Mouse (Mus musculus) CH12.LX (cell line): ENCODE data around the gene Prn. TPM values are rescaled to one million over a fixed set of nuclear protein-coding genes. Genes with fewer than 3 reads are reported as not detected.

Experiments
- DNase-seq: peaks from one replicate; pipeline ENCODE4 v3.0.0-alpha.2; 2013; ENCODE audit errors: extremely low read depth
- H3K27ac ChIP-seq: 2 replicates; pipeline ENCODE4 v1.5.1; 2012; ENCODE audit warnings: low read depth, mild to moderate bottlenecking, control low read depth, moderate library complexity; ENCODE audit not compliant: insufficient read depth
- H3K27me3 ChIP-seq: replicated peaks from 2 replicates; pipeline ENCODE3; 2012; ENCODE audit warnings: inconsistent platforms
- H3K36me3 ChIP-seq, 2 experiments: replicated peaks in 1 of 2; 2 replicates each; pipeline versions ENCODE3 to v1.6.1; 2012; ENCODE audit warnings: inconsistent platforms in 1 of 2, low read length in 1 of 2, mild to moderate bottlenecking in 1 of 2, mixed read lengths in 1 of 2, moderate library complexity in 1 of 2; ENCODE audit not compliant: control insufficient read depth in 1 of 2, insufficient read depth in 1 of 2
- H3K4me1 ChIP-seq, 2 experiments: 2 replicates each; pipeline ENCODE4 v1.6.1; 2012; ENCODE audit warnings: inconsistent platforms in 1 of 2, moderate library complexity in 1 of 2; ENCODE audit not compliant: insufficient read depth in 2 of 2, control insufficient read depth in 1 of 2
- H3K4me2 ChIP-seq: 2 replicates; pipeline ENCODE4 v1.6.1; 2012; ENCODE audit warnings: low read depth, mild to moderate bottlenecking, control low read depth; ENCODE audit not compliant: poor library complexity, insufficient read depth, severe bottlenecking
- H3K4me3 ChIP-seq, 3 experiments: fragments of 150-350 bp in 1 of 3; sonication (generic) in 1 of 3; replicated peaks in 1 of 3; 2 replicates each; pipeline versions ENCODE3 to v1.5.1; 2011 to 2012; ENCODE audit warnings: low read depth in 2 of 3, low read length in 2 of 3, mild to moderate bottlenecking in 2 of 3, moderate library complexity in 2 of 3, control low read depth in 1 of 3, improper control_type of control experiment in 1 of 3, inconsistent platforms in 1 of 3, mixed read lengths in 1 of 3; ENCODE audit not compliant: poor library complexity in 1 of 3
- H3K79me2 ChIP-seq: replicated peaks from 2 replicates; pipeline ENCODE4 v1.6.1; 2012; ENCODE audit warnings: mild to moderate bottlenecking, moderate library complexity; ENCODE audit not compliant: control insufficient read depth, poor library complexity, insufficient read depth, severe bottlenecking; ENCODE audit errors: extremely low read depth
- H3K9ac ChIP-seq: 2 replicates; pipeline ENCODE4 v1.6.1; 2012; ENCODE audit warnings: low read depth, mild to moderate bottlenecking, control low read depth, moderate library complexity; ENCODE audit not compliant: insufficient read depth
- H3K9me3 ChIP-seq: replicated peaks from 2 replicates; pipeline ENCODE3; 2012; ENCODE audit warnings: low read length, inconsistent platforms, mixed read lengths
- BHLHE40 ChIP-seq: IDR thresholded peaks from 2 replicates; pipeline ENCODE4 v1.6.1; 2011; ENCODE audit warnings: mild to moderate bottlenecking, low read depth, low read length, improper control_type of control experiment
- CHD2 ChIP-seq: IDR thresholded peaks from 2 replicates; pipeline ENCODE4 v1.6.1; 2011; ENCODE audit warnings: low read length, improper control_type of control experiment
- E2F4 ChIP-seq: IDR thresholded peaks from 2 replicates; pipeline ENCODE4 v1.6.1; 2011; ENCODE audit warnings: low read depth, low read length, improper control_type of control experiment; ENCODE audit not compliant: insufficient replicate concordance
- ETS1 ChIP-seq: conservative IDR thresholded peaks from 2 replicates; pipeline ENCODE4 v1.6.1; 2012; ENCODE audit warnings: low read depth, mild to moderate bottlenecking, inconsistent platforms, low read length, improper control_type of control experiment, moderate library complexity
- HCFC1 ChIP-seq: IDR thresholded peaks from 2 replicates; pipeline ENCODE4 v1.6.1; 2012; ENCODE audit warnings: low read depth, mild to moderate bottlenecking, inconsistent platforms, low read length, improper control_type of control experiment
- IRF4 ChIP-seq: IDR thresholded peaks from 2 replicates; pipeline ENCODE4 v1.6.1; 2014; ENCODE audit warnings: low read depth, mild to moderate bottlenecking, inconsistent platforms, low read length, improper control_type of control experiment
- JUN ChIP-seq: IDR thresholded peaks from 2 replicates; pipeline ENCODE4 v1.6.1; 2011; ENCODE audit warnings: low read depth, mild to moderate bottlenecking, low read length, improper control_type of control experiment, moderate library complexity; ENCODE audit not compliant: insufficient read depth
- JUND ChIP-seq: conservative IDR thresholded peaks from 2 replicates; pipeline ENCODE4 v1.6.1; 2011; ENCODE audit warnings: low read depth, low read length, improper control_type of control experiment
- MAFK ChIP-seq: IDR thresholded peaks from 2 replicates; pipeline ENCODE4 v1.6.1; 2011; ENCODE audit warnings: low read length, improper control_type of control experiment; ENCODE audit not compliant: insufficient replicate concordance
- MAX ChIP-seq: IDR thresholded peaks from 2 replicates; pipeline ENCODE4 v1.6.1; 2011; ENCODE audit warnings: low read length, improper control_type of control experiment
- NELFE ChIP-seq: IDR thresholded peaks from 2 replicates; pipeline ENCODE4 v1.6.1; 2011; ENCODE audit warnings: low read depth, low read length, improper control_type of control experiment
- NRF1 ChIP-seq: IDR thresholded peaks from 2 replicates; pipeline ENCODE4 v1.6.1; 2014; ENCODE audit warnings: low read depth, mild to moderate bottlenecking, inconsistent platforms, low read length, improper control_type of control experiment, moderate library complexity
- PAX5 ChIP-seq: IDR thresholded peaks from 2 replicates; pipeline ENCODE4 v1.6.1; 2012; ENCODE audit warnings: low read length, inconsistent platforms, mixed read lengths
- RCOR1 ChIP-seq: conservative IDR thresholded peaks from 2 replicates; pipeline ENCODE4 v1.6.1; 2012; ENCODE audit warnings: low read depth, mild to moderate bottlenecking, inconsistent platforms, low read length, improper control_type of control experiment
- SIN3A ChIP-seq: IDR thresholded peaks from 2 replicates; pipeline ENCODE4 v1.6.1; 2012; ENCODE audit warnings: low read length, improper control_type of control experiment, inconsistent platforms
- SMC3 ChIP-seq: IDR thresholded peaks from 2 replicates; pipeline ENCODE4 v1.6.1; 2011; ENCODE audit warnings: low read depth, low read length, improper control_type of control experiment
- USF1 ChIP-seq: IDR thresholded peaks from 2 replicates; pipeline ENCODE4 v1.6.1; 2014; ENCODE audit warnings: low read depth, mild to moderate bottlenecking, inconsistent platforms, low read length, improper control_type of control experiment
- ZMIZ1 ChIP-seq: IDR thresholded peaks from 2 replicates; pipeline ENCODE4 v1.6.1; 2012; ENCODE audit warnings: low read depth, mild to moderate bottlenecking, inconsistent platforms, low read length, improper control_type of control experiment
- dilution Hi-C: fragments of 300-500 bp; cut with MboI; formaldehyde crosslinking; loops from 2 replicates; pipeline ENCODE4 v1.14.3; 2020; ENCODE audit warnings: low sequenced_read_pairs; ENCODE audit not compliant: extremely low pct_unique_long_range_greater_than_20kb, extremely low pct_ligation_motif_present
- in situ Hi-C: fragments of 300-500 bp; cut with MboI; formaldehyde crosslinking; loops from 3 replicates; pipeline ENCODE4 v1.14.3; 2019; ENCODE audit warnings: low sequenced_read_pairs, low pct_ligation_motif_present, low pct_unique_long_range_greater_than_20kb, mixed read lengths
- polyA plus RNA-seq: library from polyadenylated mRNA; unstranded; fragments of >175 nt; gene quantifications from 2 replicates; pipeline ENCODE4 v1.2.1, GENCODE M21; 2012; ENCODE audit warnings: low read depth; ENCODE audit not compliant: insufficient read length
- total RNA-seq, 2 experiments: library from RNA; depleted of rRNA; stranded (reverse); fragments of 300-350 nt in 1 of 2; fragments of >200 nt in 1 of 2; gene quantifications; 2 replicates each; pipeline ENCODE4 v1.2.3; 2012 to 2014

The Prn gene
- total and polyA plus RNA-seq, 3 experiments = not detected

GRCm38 (mm10) chr2:131946351-131946750 is 36.6 kb downstream of the Prn start:
- H3K9me3 ChIP-seq = no peaks in the 10 kb centered on the region
- in situ Hi-C loops = loop anchor here (25.0 kb wide), 1 partner anchor 409 kb away; no protein-coding TSS in a partner anchor

GRCm38 (mm10) chr2:131948156-131948555 is 38.4 kb downstream of the Prn start:
- Histone ChIP-seq H3K9me3 (no peaks in the 10 kb centered on the region), H3K4me1 (peaks cover 8 to 28% of the 10 kb centered on the region in 2 experiments), H3K9ac (no peak overlapping the region), H3K79me2 (no peaks in the 10 kb centered on the region), H3K27ac (no peak overlapping the region), H3K4me2 (no peak overlapping the region), H3K4me3 (no peak overlapping the region), H3K27me3 (no peaks in the 10 kb centered on the region), H3K36me3 (peaks cover 0 to 6% of the 10 kb centered on the region in 2 experiments)
- in situ Hi-C loops (loop anchor here (25.0 kb wide), 1 partner anchor 411 kb away; no protein-coding TSS in a partner anchor), dilution Hi-C loops (no loop called here)
- TF ChIP-seq PAX5 = no peak
- no peak for TF ChIP-seq NELFE
- no peak for TF ChIP-seq BHLHE40
- no peak for TF ChIP-seq MAFK
- no peak for TF ChIP-seq JUND
- no peak for TF ChIP-seq ETS1
- TF ChIP-seq E2F4 = no peak
- no peak for DNase-seq

More at GRCm38 (mm10) chr2:131946351-131946750, 36.6 kb downstream of the Prn start:
- Histone ChIP-seq H3K4me3 (no peak overlapping the region), H3K4me1 (peaks cover 5 to 23% of the 10 kb centered on the region in 2 experiments; a peak in 3 of 4 replicates), H3K27me3 (no peaks in the 10 kb centered on the region), H3K79me2 (no peaks in the 10 kb centered on the region), H3K4me2 (no peak overlapping the region), H3K27ac (no peak overlapping the region), H3K9ac (no peak overlapping the region), H3K36me3 (no peaks in the 10 kb centered on the region)
- dilution Hi-C loops = no loop called here
- TF ChIP-seq MAFK (no peak), CHD2 (no peak), SMC3 (no peak), JUN (no peak), NELFE (no peak), USF1 (no peak), NRF1 (no peak), HCFC1 (no peak), JUND (no peak), RCOR1 (no peak), MAX (no peak), ZMIZ1 (no peak), SIN3A (no peak), IRF4 (no peak)
- DNase-seq = no peak
